Mouse (Mus musculus): ENCODE results near the gene Macrod1. TPM values are rescaled to one million over a fixed set of nuclear protein-coding genes. Genes with fewer than 3 reads are reported as not detected.

The Macrod1 gene
- total RNA-seq, 2 experiments from 2014 or later: 3.7 to 17.6 TPM

GRCm38 (mm10) chr19:7136714-7137498 is 80.3 kb downstream of the Macrod1 start:
- no peak for ATAC-seq (replicated peaks; ENCODE audit: poor library complexity)

- no peak for ATAC-seq (replicated peaks; ENCODE audit: poor library complexity)
Observed at GRCm38 (mm10) chr19:7138327-7138726, 81.7 kb downstream of the Macrod1 start.

DNA sequence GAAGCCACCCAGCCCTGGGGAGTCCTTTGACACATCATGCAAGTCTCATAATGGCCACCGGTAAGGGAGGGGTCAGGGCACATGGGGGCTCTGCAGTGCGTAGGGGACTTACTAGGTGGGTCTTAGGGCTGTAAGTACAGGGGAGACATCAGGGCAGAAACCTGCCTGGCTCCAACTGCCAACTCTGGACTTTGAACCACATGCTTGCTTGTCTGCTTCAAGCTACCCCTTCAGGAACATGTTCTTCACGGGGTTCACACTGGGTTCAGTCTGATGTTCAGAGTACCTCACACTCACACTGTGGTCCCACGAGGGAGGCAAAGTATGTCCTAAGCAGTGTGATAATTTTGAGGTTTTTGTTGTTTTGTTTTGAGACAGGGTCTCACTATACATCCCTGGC is 82.7 kb downstream of the Macrod1 start:
- ATAC-seq (replicated peaks; ENCODE audit: poor library complexity): no peak

DNA sequence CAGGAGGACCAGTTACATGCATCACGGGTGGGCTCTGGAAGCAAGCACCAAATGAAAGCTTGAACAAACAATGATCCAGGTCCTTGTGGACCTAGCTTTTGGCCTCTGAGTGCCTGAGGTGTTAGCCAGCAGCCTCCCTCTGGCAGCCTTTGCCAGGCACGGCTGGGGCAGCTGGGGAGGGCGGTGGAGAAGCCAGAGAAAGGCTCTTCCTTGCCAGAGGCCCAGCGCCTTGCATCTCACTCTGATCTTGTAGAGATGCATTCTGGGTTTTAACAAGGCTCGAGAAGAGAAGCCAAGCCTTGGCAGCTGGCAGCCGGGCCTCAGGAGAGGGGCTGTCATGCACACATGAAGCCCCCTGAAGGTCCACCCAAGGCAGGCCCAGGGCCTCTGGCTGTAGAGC is 83.8 kb downstream of the Macrod1 start:
- no peak for ATAC-seq (replicated peaks; ENCODE audit: poor library complexity)

DNA sequence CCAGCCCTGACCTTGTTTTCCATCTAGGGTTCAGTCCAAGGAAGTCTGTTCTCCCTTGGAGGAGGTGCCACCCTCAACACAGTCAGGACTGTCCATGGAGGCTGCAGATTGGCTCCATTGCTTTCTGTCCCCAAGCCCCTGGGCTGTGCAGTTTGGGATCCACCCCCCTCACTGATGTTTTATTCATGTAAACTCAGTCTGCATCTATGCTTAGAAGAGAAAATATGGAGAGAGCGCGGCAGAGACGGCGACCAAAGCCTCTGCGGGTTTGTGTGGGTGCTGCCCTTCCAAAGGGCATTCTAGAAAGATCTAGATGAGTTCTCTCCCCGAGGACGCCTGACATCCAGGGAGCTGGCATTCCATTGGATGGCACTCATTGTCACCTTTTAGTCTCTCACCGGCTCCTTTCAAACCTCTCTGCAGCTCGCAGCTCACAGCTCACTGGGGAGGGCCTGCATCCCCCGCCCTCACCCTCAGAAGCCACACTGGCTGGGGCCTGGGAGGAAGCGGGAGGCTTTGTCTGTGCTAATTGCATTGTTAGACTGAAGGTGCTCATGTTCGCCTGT is 84.3 kb downstream of the Macrod1 start:
- no peak for ATAC-seq (replicated peaks; ENCODE audit: poor library complexity)

- no peak for ATAC-seq (replicated peaks; ENCODE audit: poor library complexity)
Observed at GRCm38 (mm10) chr19:7142207-7142915, 85.8 kb downstream of the Macrod1 start.

GRCm38 (mm10) chr19:7143854-7144253 is 87.2 kb downstream of the Macrod1 start:
- ATAC-seq (replicated peaks; ENCODE audit: poor library complexity): peak; percentile 86

DNA sequence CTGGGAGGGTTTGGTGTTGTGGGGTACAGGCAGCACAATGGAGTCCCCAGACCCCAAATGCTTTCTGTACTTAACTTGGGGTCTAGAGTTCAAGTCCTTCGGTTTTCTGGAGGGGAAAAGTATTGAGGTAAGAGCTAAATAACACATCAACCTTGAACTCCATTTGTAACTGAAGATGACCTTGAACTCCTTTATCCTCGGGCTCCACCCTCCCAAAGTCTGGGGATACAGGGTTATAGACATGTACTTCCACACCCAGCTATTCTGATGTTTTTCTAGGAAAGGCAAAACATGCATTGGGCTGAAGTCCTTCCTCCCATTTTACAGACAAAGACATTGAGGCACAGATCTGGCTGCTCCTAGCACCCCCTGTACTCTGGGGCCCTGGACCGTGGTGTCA is 87.8 kb downstream of the Macrod1 start:
- ATAC-seq (replicated peaks; ENCODE audit: poor library complexity): no peak

- 0 out of 2 replicates have a peak, but pooled peaks have one; percentile 18 for ATAC-seq (replicated peaks; ENCODE audit: poor library complexity)
Observed at GRCm38 (mm10) chr19:7146376-7146775, 89.8 kb downstream of the Macrod1 start.

- no peak for ATAC-seq (replicated peaks; ENCODE audit: poor library complexity)
Observed at GRCm38 (mm10) chr19:7148096-7148495, 91.5 kb downstream of the Macrod1 start.

DNA sequence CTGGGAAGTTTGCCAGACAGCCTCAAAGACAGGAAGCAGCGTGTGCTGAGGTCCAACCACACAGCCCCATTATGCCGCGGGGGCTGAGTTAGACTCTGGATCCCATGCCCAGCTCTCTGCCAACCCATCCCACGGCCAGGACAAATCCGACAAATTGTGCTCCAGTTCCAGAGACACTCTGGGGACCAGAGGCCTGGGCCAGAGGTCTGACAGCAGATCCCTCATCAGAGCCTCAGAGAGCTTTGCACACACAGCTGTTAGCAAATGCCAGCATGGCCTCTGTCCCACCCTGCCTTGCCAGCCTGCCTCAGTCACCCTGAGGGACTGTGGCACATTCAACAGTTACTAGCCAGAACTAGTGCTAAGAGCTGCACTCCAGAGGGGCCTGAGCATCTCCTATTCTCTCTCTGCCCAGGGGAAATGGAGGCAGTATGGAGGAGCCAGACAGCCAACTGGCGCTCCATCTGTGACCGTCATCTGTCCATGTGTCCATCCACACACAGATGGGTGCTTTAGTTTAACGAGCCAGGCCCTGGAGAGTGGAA is 92.0 kb downstream of the Macrod1 start:
- no peak for ATAC-seq (replicated peaks; ENCODE audit: poor library complexity)

DNA sequence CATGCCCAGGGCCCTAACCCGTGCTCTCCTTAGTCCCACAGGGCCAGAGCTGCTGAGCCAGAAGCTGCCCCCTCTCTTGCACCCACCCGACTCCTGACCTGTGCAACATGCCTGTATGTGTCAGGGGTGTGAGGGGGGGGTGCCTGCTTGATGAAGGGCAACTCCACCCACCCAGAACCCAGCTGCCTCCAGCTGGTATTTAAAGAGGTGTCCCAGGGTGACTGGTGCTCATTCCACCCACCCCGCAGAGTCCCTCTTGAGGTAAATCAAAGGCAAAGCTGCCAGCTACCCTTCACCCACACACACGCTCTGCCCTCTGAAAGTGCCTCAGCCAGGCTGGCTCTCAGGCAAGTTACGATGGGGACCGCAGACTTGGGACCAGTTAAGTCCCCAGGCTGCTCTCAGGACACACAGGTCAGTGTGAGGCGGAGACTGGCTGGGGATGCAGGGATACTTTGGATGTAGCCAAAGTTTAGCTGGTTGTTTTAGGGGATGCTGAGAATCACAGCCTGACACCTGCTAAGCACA is 92.6 kb downstream of the Macrod1 start:
- ATAC-seq (replicated peaks; ENCODE audit: poor library complexity): no peak

- ATAC-seq (replicated peaks; ENCODE audit: poor library complexity): no peak
Observed at GRCm38 (mm10) chr19:7151300-7151926, 94.8 kb downstream of the Macrod1 start.

GRCm38 (mm10) chr19:7151927-7152653 is 95.5 kb downstream of the Macrod1 start:
- ATAC-seq (replicated peaks; ENCODE audit: poor library complexity): no peak

- peak; percentile 80 for ATAC-seq (replicated peaks; ENCODE audit: poor library complexity)
Observed at GRCm38 (mm10) chr19:7153232-7153631, 96.6 kb downstream of the Macrod1 start.

- ATAC-seq (replicated peaks; ENCODE audit: poor library complexity): no peak
Observed at GRCm38 (mm10) chr19:7155196-7155595, 98.6 kb downstream of the Macrod1 start.

DNA sequence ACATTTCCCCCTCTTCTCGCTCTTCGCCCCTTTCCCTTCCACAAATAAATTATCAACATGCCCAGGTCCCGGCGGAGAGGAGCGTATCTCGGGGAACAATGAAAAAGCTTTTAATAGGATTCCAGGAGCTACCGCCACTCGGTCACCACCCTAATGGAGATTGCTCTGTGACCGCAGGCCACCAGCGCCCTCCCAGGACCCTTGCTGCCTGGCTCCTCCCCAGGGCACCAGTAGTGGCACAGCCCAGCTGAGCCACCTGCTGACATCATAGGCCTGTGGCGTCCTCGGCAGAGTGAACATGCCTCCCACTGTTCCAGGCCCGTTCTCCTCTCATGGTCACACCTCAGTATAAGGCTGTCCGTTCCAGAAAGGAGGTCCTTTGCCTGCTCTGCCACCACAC is 101.1 kb downstream of the Macrod1 start:
- no peak for ATAC-seq (replicated peaks; ENCODE audit: poor library complexity)

- peak; percentile 51; the same call in 1 of the 2 replicates for ATAC-seq (replicated peaks; ENCODE audit: poor library complexity)
Observed at GRCm38 (mm10) chr19:7160151-7160906, 103.7 kb downstream of the Macrod1 start.

- no peak for ATAC-seq (replicated peaks; ENCODE audit: poor library complexity)
Observed at GRCm38 (mm10) chr19:7161064-7161463, 104.5 kb downstream of the Macrod1 start.

Data from megakaryocyte progenitor cell, adult 5-6 weeks (primary cell).